Mouse (Mus musculus) kidney, embryonic 15.5 days (tissue): ENCODE results near the gene Pax4. TPM values are rescaled to one million over a fixed set of nuclear protein-coding genes. Genes with fewer than 3 reads are reported as not detected.

Experiments used
- ATAC-seq: fragments of 200-750 bp; cut with Nextera tagmentation; replicated peaks from 2 replicates; pipeline ENCODE4 v1.8.0; 2017; ENCODE audit warnings: moderate TSS enrichment; ENCODE audit not compliant: low FRiP score
- H3K27ac ChIP-seq: fragments of 300-500 bp; sonication (generic); 2 replicates; pipeline ENCODE4 v1.5.1; 2015; ENCODE audit warnings: mild to moderate bottlenecking, inconsistent platforms
- H3K27me3 ChIP-seq: fragments of 300-500 bp; sonication (generic); 2 replicates; pipeline ENCODE4 v1.6.1; 2015; ENCODE audit warnings: inconsistent platforms
- H3K36me3 ChIP-seq: fragments of 300-500 bp; sonication (generic); 2 replicates; pipeline ENCODE4 v1.6.1; 2015; ENCODE audit warnings: inconsistent platforms
- H3K4me1 ChIP-seq: fragments of 300-500 bp; sonication (generic); 2 replicates; pipeline ENCODE4 v1.6.1; 2015; ENCODE audit warnings: inconsistent platforms
- H3K4me2 ChIP-seq: fragments of 300-500 bp; sonication (generic); 2 replicates; pipeline ENCODE4 v1.6.1; 2015; ENCODE audit warnings: moderate library complexity, mild to moderate bottlenecking, inconsistent platforms
- H3K4me3 ChIP-seq: fragments of 300-500 bp; sonication (generic); replicated peaks from 2 replicates; pipeline ENCODE4 v1.5.1; 2015; ENCODE audit warnings: mild to moderate bottlenecking, inconsistent platforms
- H3K9ac ChIP-seq: fragments of 300-500 bp; sonication (generic); 2 replicates; pipeline ENCODE4 v1.6.1; 2015; ENCODE audit warnings: mild to moderate bottlenecking, inconsistent platforms
- H3K9me3 ChIP-seq: fragments of 300-500 bp; sonication (generic); replicated peaks from 2 replicates; pipeline ENCODE4 v1.6.1; 2016; ENCODE audit warnings: inconsistent platforms
- WGBS: fragments of 180-500 bp; shearing (Covaris S2); methylation state at CpG from one replicate; pipeline ENCODE4 v1.1.7; 2015; ENCODE audit warnings: mixed read lengths; 5-methylcytosine and 5-hydroxymethylcytosine counted together
- polyA plus RNA-seq: library from polyadenylated mRNA; unstranded; fragments of >200 nt; fragmentation: Nextera tagmentation; extraction: Ambion mirVana; gene quantifications from 2 replicates; pipeline ENCODE4 v1.2.1, GENCODE M21; 2015

Pax4 gene
- polyA plus RNA-seq, 1 experiment from 2014 or later = not detected

GRCm38 (mm10) chr6:28430795-28431537, 18.2 kb downstream of the Pax4 start:
- Histone ChIP-seq H3K4me3 (no peak overlapping the region), H3K9ac (no peak overlapping the region), H3K9me3 (no peaks in the 10 kb centered on the region), H3K36me3 (peaks cover 12% of the 10 kb centered on the region), H3K27ac (no peak overlapping the region), H3K27me3 (no peaks in the 10 kb centered on the region), H3K4me2 (no peak overlapping the region), H3K4me1 (no peaks in the 10 kb centered on the region)
- no peak for ATAC-seq
- 71% methylated on average over 10 of the region's 10 CpGs for WGBS

- no peak overlapping the region for H3K9ac ChIP-seq
- no peak overlapping the region for H3K27ac ChIP-seq
- H3K4me2 ChIP-seq = no peak overlapping the region
- peaks cover 2% of the 10 kb centered on the region for H3K4me1 ChIP-seq
- no peaks in the 10 kb centered on the region for H3K27me3 ChIP-seq
- 87% methylated on average over 11 of the region's 11 CpGs for WGBS
- no peak overlapping the region for H3K4me3 ChIP-seq
- ATAC-seq = no peak
- H3K36me3 ChIP-seq = peaks cover 22% of the 10 kb centered on the region
- no peaks in the 10 kb centered on the region for H3K9me3 ChIP-seq
These were observed 19.3 kb downstream of the Pax4 start for GRCm38 (mm10) chr6:28429870-28430269.

- Histone ChIP-seq H3K27ac (no peak within 1 kb of the TSS), H3K4me1 (peaks cover 10% of the 10 kb centered on the region), H3K36me3 (peaks cover 22% of the 10 kb centered on the region), H3K27me3 (no peaks in the 10 kb centered on the region), H3K9me3 (no peaks in the 10 kb centered on the region), H3K9ac (no peak within 1 kb of the TSS), H3K4me3 (no peak within 1 kb of the TSS), H3K4me2 (no peak within 1 kb of the TSS)
- 94% methylated on average over 3 of the region's 3 CpGs for WGBS
- no peak for ATAC-seq
These were observed 20.9 kb downstream of the Pax4 start, which contains the start of gene Gcc1 for GRCm38 (mm10) chr6:28428290-28428689. TSS of gene Gcc1 (minus strand) at chr6:28428390.

GRCm38 (mm10) chr6:28427096-28427839, 21.9 kb downstream of the Pax4 start, which contains the start of gene Fscn3:
TSS of gene Fscn3 (plus strand) at chr6:28427789.
- peaks cover 22% of the 10 kb centered on the region for H3K36me3 ChIP-seq
- ATAC-seq = no peak
- no peak within 1 kb of the TSS for H3K9ac ChIP-seq
- no peak within 1 kb of the TSS for H3K4me2 ChIP-seq
- no peak within 1 kb of the TSS for H3K4me3 ChIP-seq
- H3K4me1 ChIP-seq = peaks cover 15% of the 10 kb centered on the region
- H3K27me3 ChIP-seq = no peaks in the 10 kb centered on the region
- no peaks in the 10 kb centered on the region for H3K9me3 ChIP-seq
- no peak within 1 kb of the TSS for H3K27ac ChIP-seq
- 76% methylated on average over 3 of the region's 3 CpGs for WGBS

GRCm38 (mm10) chr6:28425019-28425418, 24.1 kb downstream of the Pax4 start:
- Histone ChIP-seq H3K27me3 (no peaks in the 10 kb centered on the region), H3K36me3 (peaks cover 22% of the 10 kb centered on the region), H3K4me1 (peaks cover 33% of the 10 kb centered on the region), H3K27ac (no peak overlapping the region), H3K4me2 (peak overlapping the region; percentile 64), H3K9me3 (no peaks in the 10 kb centered on the region), H3K4me3 (no peak overlapping the region), H3K9ac (no peak overlapping the region)
- WGBS = 88% methylated on average over 6 of the region's 6 CpGs
- no peak for ATAC-seq

GRCm38 (mm10) chr6:28423767-28424695, 25.1 kb downstream of the Pax4 start:
- peak overlapping the region; percentile 64 for H3K4me2 ChIP-seq
- peak; percentile 61 for ATAC-seq
- 9% methylated on average over 45 of the region's 46 CpGs for WGBS
- peaks cover 39% of the 10 kb centered on the region for H3K4me1 ChIP-seq
- no peaks in the 10 kb centered on the region for H3K27me3 ChIP-seq
- peaks cover 25% of the 10 kb centered on the region for H3K36me3 ChIP-seq
- H3K27ac ChIP-seq = peak overlapping the region; percentile 81
- peak overlapping the region; percentile 87 for H3K9ac ChIP-seq
- H3K9me3 ChIP-seq = no peaks in the 10 kb centered on the region
- peak overlapping the region; percentile 68 for H3K4me3 ChIP-seq

- Histone ChIP-seq H3K27me3 (no peaks in the 10 kb centered on the region), H3K36me3 (peaks cover 32% of the 10 kb centered on the region), H3K4me3 (peak within 1 kb of the TSS; percentile 68), H3K4me1 (peaks cover 45% of the 10 kb centered on the region), H3K27ac (peak within 1 kb of the TSS; percentile 81), H3K9me3 (no peaks in the 10 kb centered on the region), H3K4me2 (peak within 1 kb of the TSS; percentile 89), H3K9ac (peak within 1 kb of the TSS; percentile 87)
- under 1% methylated on average over 25 of the region's 42 CpGs for WGBS
- ATAC-seq = peak; percentile 70
These were observed 25.8 kb downstream of the Pax4 start, which contains the start of gene Arf5 for GRCm38 (mm10) chr6:28423313-28423712. TSS of gene Arf5 (plus strand) at chr6:28423560.

- peak overlapping the region; percentile 68 for H3K4me3 ChIP-seq
- peaks cover 51% of the 10 kb centered on the region for H3K4me1 ChIP-seq
- no peaks in the 10 kb centered on the region for H3K27me3 ChIP-seq
- no peak for ATAC-seq
- 72% methylated on average over 15 of the region's 15 CpGs for WGBS
- peak overlapping the region; percentile 64 for H3K4me2 ChIP-seq
- H3K27ac ChIP-seq = peak overlapping the region; percentile 57
- H3K9me3 ChIP-seq = no peaks in the 10 kb centered on the region
- peaks cover 38% of the 10 kb centered on the region for H3K36me3 ChIP-seq
- H3K9ac ChIP-seq = no peak overlapping the region
These were observed 26.4 kb downstream of the Pax4 start for GRCm38 (mm10) chr6:28422651-28423290.

- H3K4me1 ChIP-seq = peaks cover 61% of the 10 kb centered on the region
- peak; percentile 89 for ATAC-seq
- H3K27me3 ChIP-seq = no peaks in the 10 kb centered on the region
- H3K9me3 ChIP-seq = no peaks in the 10 kb centered on the region
- under 1% methylated on average over 27 of the region's 27 CpGs for WGBS
- H3K4me2 ChIP-seq = peak overlapping the region; percentile 89
- H3K27ac ChIP-seq = peak overlapping the region; percentile 67
- peak overlapping the region; percentile 68 for H3K9ac ChIP-seq
- H3K36me3 ChIP-seq = peaks cover 39% of the 10 kb centered on the region
- peak overlapping the region; percentile 71 for H3K4me3 ChIP-seq
These were observed 27.6 kb downstream of the Pax4 start for GRCm38 (mm10) chr6:28421469-28422000.

GRCm38 (mm10) chr6:28420865-28421264, 28.3 kb downstream of the Pax4 start:
- no peak for ATAC-seq
- Histone ChIP-seq H3K27ac (peak overlapping the region; percentile 67), H3K36me3 (peaks cover 39% of the 10 kb centered on the region), H3K4me1 (peaks cover 61% of the 10 kb centered on the region), H3K4me2 (peak overlapping the region; percentile 89), H3K9me3 (no peaks in the 10 kb centered on the region), H3K9ac (peak overlapping the region; percentile 68), H3K4me3 (peak overlapping the region; percentile 71), H3K27me3 (no peaks in the 10 kb centered on the region)
- WGBS = 15% methylated on average over 13 of the region's 13 CpGs

GRCm38 (mm10) chr6:28420361-28420760, 28.8 kb downstream of the Pax4 start:
- no peak overlapping the region for H3K27ac ChIP-seq
- peaks cover 39% of the 10 kb centered on the region for H3K36me3 ChIP-seq
- peaks cover 61% of the 10 kb centered on the region for H3K4me1 ChIP-seq
- 83% methylated on average over 17 of the region's 17 CpGs for WGBS
- ATAC-seq = no peak
- peak overlapping the region; percentile 71 for H3K4me3 ChIP-seq
- H3K9ac ChIP-seq = peak overlapping the region; percentile 68; the same call in 1 of the 2 replicates
- no peaks in the 10 kb centered on the region for H3K27me3 ChIP-seq
- H3K9me3 ChIP-seq = no peaks in the 10 kb centered on the region
- H3K4me2 ChIP-seq = peak overlapping the region; percentile 89
